Mouse (Mus musculus) bone marrow macrophage, adult 2 months (primary cell): ENCODE results near the gene Nek6.

Source experiments
- CTCF ChIP-seq: IDR thresholded peaks from 2 replicates; pipeline ENCODE4 v1.5.1; 2012; ENCODE audit warnings: low read depth, mild to moderate bottlenecking, low read length, moderate library complexity
- POLR2A ChIP-seq: IDR thresholded peaks from 2 replicates; pipeline ENCODE4 v1.6.1; 2012; ENCODE audit warnings: mild to moderate bottlenecking, low read depth, low read length, borderline replicate concordance

GRCm38 (mm10) chr2:38541101-38541500 lies 29.7 kb downstream of the Nek6 start:
- no peak for TF ChIP-seq CTCF
- no peak for TF ChIP-seq POLR2A
